Mouse (Mus musculus) heart, embryonic 11.5 days (tissue): ENCODE results near the gene Gmcl1. TPM values are rescaled to one million over a fixed set of nuclear protein-coding genes. Genes with fewer than 3 reads are reported as not detected.

Experiments
- ATAC-seq: fragments of 200-750 bp; cut with Nextera tagmentation; replicated peaks from 2 replicates; pipeline ENCODE4 v1.8.0; 2017; ENCODE audit warnings: moderate library complexity; ENCODE audit not compliant: insufficient number of reproducible peaks, low FRiP score, low TSS enrichment
- H3K27ac ChIP-seq: fragments of 300-500 bp; sonication (generic); 2 replicates; pipeline ENCODE4 v1.5.1; 2014; ENCODE audit warnings: mild to moderate bottlenecking, low read depth, low read length
- H3K27me3 ChIP-seq: fragments of 300-500 bp; sonication (generic); 2 replicates; pipeline ENCODE4 v1.6.1; 2014; ENCODE audit warnings: mild to moderate bottlenecking, low read length, mixed read lengths; ENCODE audit not compliant: control insufficient read depth, insufficient read depth
- H3K36me3 ChIP-seq: fragments of 300-500 bp; sonication (generic); 2 replicates; pipeline ENCODE4 v1.6.1; 2014; ENCODE audit warnings: mild to moderate bottlenecking, low read length, moderate library complexity, mixed read lengths; ENCODE audit not compliant: control insufficient read depth, insufficient read depth
- H3K4me1 ChIP-seq: fragments of 300-500 bp; sonication (generic); 2 replicates; pipeline ENCODE4 v1.6.1; 2014; ENCODE audit warnings: low read length; ENCODE audit not compliant: control insufficient read depth, insufficient read depth
- H3K4me2 ChIP-seq: fragments of 300-500 bp; sonication (generic); 2 replicates; pipeline ENCODE4 v1.6.1; 2014; ENCODE audit warnings: mild to moderate bottlenecking, moderate library complexity
- H3K4me3 ChIP-seq: fragments of 300-500 bp; sonication (generic); 2 replicates; pipeline ENCODE4 v1.5.1; 2014; ENCODE audit warnings: low read depth, low read length
- H3K9ac ChIP-seq: fragments of 300-500 bp; sonication (generic); 2 replicates; pipeline ENCODE4 v1.6.1; 2014; ENCODE audit warnings: mild to moderate bottlenecking, low read depth, low read length, moderate library complexity
- H3K9me3 ChIP-seq: fragments of 300-500 bp; sonication (generic); replicated peaks from 2 replicates; pipeline ENCODE4 v1.6.1; 2016; ENCODE audit warnings: low read length; ENCODE audit not compliant: control insufficient read depth
- WGBS: fragments of 180-500 bp; shearing (Covaris S2); extraction: QIAGEN DNeasy Blood & Tissue Kit; methylation state at CpG from one replicate; pipeline ENCODE4 v1.1.7; 2014; ENCODE audit not compliant: insufficient replicate concordance; 5-methylcytosine and 5-hydroxymethylcytosine counted together
- polyA plus RNA-seq: library from polyadenylated mRNA; unstranded; fragments of >200 nt; fragmentation: Nextera tagmentation; extraction: Ambion mirVana; gene quantifications from 2 replicates; pipeline ENCODE4 v1.2.1, GENCODE M21; 2014

Gmcl1 gene
- polyA plus RNA-seq, 1 experiment from 2014 or later, result 18.5 TPM

- no peak for ATAC-seq
- no peaks in the 10 kb centered on the region for H3K4me1 ChIP-seq
- no peak overlapping the region for H3K4me2 ChIP-seq
- no peaks in the 10 kb centered on the region for H3K27me3 ChIP-seq
- H3K4me3 ChIP-seq, result no peak overlapping the region
- WGBS, result 82% methylated on average over 4 of the region's 4 CpGs
- H3K36me3 ChIP-seq, result no peaks in the 10 kb centered on the region
- no peak overlapping the region for H3K27ac ChIP-seq
- H3K9ac ChIP-seq, result no peak overlapping the region
- H3K9me3 ChIP-seq, result no peaks in the 10 kb centered on the region
Observed at GRCm38 (mm10) chr6:86773830-86774229, 40.6 kb upstream of the Gmcl1 start.

- H3K4me3 ChIP-seq, result no peak overlapping the region
- H3K36me3 ChIP-seq, result no peaks in the 10 kb centered on the region
- no peak overlapping the region for H3K27ac ChIP-seq
- WGBS, result 78% methylated on average over 7 of the region's 7 CpGs
- H3K9me3 ChIP-seq, result no peaks in the 10 kb centered on the region
- H3K4me1 ChIP-seq, result no peaks in the 10 kb centered on the region
- no peak for ATAC-seq
- no peaks in the 10 kb centered on the region for H3K27me3 ChIP-seq
- no peak overlapping the region for H3K9ac ChIP-seq
- no peak overlapping the region for H3K4me2 ChIP-seq
Observed at GRCm38 (mm10) chr6:86772631-86773030, 39.4 kb upstream of the Gmcl1 start.

GRCm38 (mm10) chr6:86768938-86769337 is 35.8 kb upstream of the Gmcl1 start:
- Histone ChIP-seq H3K27me3 (no peaks in the 10 kb centered on the region), H3K9me3 (no peaks in the 10 kb centered on the region), H3K36me3 (no peaks in the 10 kb centered on the region), H3K4me1 (no peaks in the 10 kb centered on the region), H3K27ac (no peak overlapping the region), H3K4me3 (no peak overlapping the region), H3K4me2 (no peak overlapping the region), H3K9ac (no peak overlapping the region)
- 71% methylated on average over 4 of the region's 4 CpGs for WGBS
- no peak for ATAC-seq

GRCm38 (mm10) chr6:86768186-86768776 is 35.1 kb upstream of the Gmcl1 start:
- ATAC-seq, result no peak
- no peaks in the 10 kb centered on the region for H3K36me3 ChIP-seq
- no peak overlapping the region for H3K9ac ChIP-seq
- no peaks in the 10 kb centered on the region for H3K4me1 ChIP-seq
- WGBS, result 70% methylated on average over 4 of the region's 4 CpGs
- H3K27me3 ChIP-seq, result no peaks in the 10 kb centered on the region
- H3K27ac ChIP-seq, result no peak overlapping the region
- H3K4me2 ChIP-seq, result no peak overlapping the region
- no peaks in the 10 kb centered on the region for H3K9me3 ChIP-seq
- H3K4me3 ChIP-seq, result no peak overlapping the region

GRCm38 (mm10) chr6:86767465-86767864 is 34.3 kb upstream of the Gmcl1 start:
- ATAC-seq, result no peak
- H3K4me3 ChIP-seq, result no peak overlapping the region
- no peaks in the 10 kb centered on the region for H3K4me1 ChIP-seq
- H3K9me3 ChIP-seq, result no peaks in the 10 kb centered on the region; the same call in 1 of the 2 replicates
- WGBS, result 61% methylated on average over 3 of the region's 3 CpGs
- no peak overlapping the region for H3K27ac ChIP-seq
- H3K27me3 ChIP-seq, result no peaks in the 10 kb centered on the region
- H3K4me2 ChIP-seq, result no peak overlapping the region
- H3K36me3 ChIP-seq, result no peaks in the 10 kb centered on the region
- H3K9ac ChIP-seq, result no peak overlapping the region

- H3K27ac ChIP-seq, result no peak overlapping the region
- 69% methylated on average over 6 of the region's 6 CpGs for WGBS
- no peaks in the 10 kb centered on the region for H3K27me3 ChIP-seq
- no peak overlapping the region for H3K4me2 ChIP-seq
- H3K4me1 ChIP-seq, result no peaks in the 10 kb centered on the region
- ATAC-seq, result no peak
- H3K9me3 ChIP-seq, result no peaks in the 10 kb centered on the region; the same call in 1 of the 2 replicates
- H3K4me3 ChIP-seq, result no peak overlapping the region
- H3K9ac ChIP-seq, result no peak overlapping the region
- H3K36me3 ChIP-seq, result no peaks in the 10 kb centered on the region
Observed at GRCm38 (mm10) chr6:86765637-86766059, 32.5 kb upstream of the Gmcl1 start.

- Histone ChIP-seq H3K9me3 (peaks cover 3% of the 10 kb centered on the region; the same call in 1 of the 2 replicates), H3K27ac (no peak overlapping the region), H3K4me1 (no peaks in the 10 kb centered on the region), H3K4me2 (no peak overlapping the region), H3K4me3 (no peak overlapping the region), H3K36me3 (no peaks in the 10 kb centered on the region; the same call in 1 of the 2 replicates), H3K9ac (no peak overlapping the region), H3K27me3 (no peaks in the 10 kb centered on the region)
- WGBS, result 84% methylated on average over 10 of the region's 10 CpGs
- ATAC-seq, result no peak
Observed at GRCm38 (mm10) chr6:86754105-86754863, 21.1 kb upstream of the Gmcl1 start.

GRCm38 (mm10) chr6:86752843-86753485 is 19.8 kb upstream of the Gmcl1 start:
- no peak for ATAC-seq
- H3K9me3 ChIP-seq, result peaks cover 3% of the 10 kb centered on the region; the same call in 1 of the 2 replicates
- H3K36me3 ChIP-seq, result no peaks in the 10 kb centered on the region; the same call in 1 of the 2 replicates

More at GRCm38 (mm10) chr6:86752843-86753485, 19.8 kb upstream of the Gmcl1 start:
- H3K4me3 ChIP-seq, result no peak overlapping the region
- H3K4me2 ChIP-seq, result no peak overlapping the region
- no peaks in the 10 kb centered on the region for H3K27me3 ChIP-seq
- H3K4me1 ChIP-seq, result no peaks in the 10 kb centered on the region
- H3K9ac ChIP-seq, result no peak overlapping the region
- WGBS, result 67% methylated on average over 5 of the region's 5 CpGs
- H3K27ac ChIP-seq, result no peak overlapping the region
